In the genomic region with DNA sequence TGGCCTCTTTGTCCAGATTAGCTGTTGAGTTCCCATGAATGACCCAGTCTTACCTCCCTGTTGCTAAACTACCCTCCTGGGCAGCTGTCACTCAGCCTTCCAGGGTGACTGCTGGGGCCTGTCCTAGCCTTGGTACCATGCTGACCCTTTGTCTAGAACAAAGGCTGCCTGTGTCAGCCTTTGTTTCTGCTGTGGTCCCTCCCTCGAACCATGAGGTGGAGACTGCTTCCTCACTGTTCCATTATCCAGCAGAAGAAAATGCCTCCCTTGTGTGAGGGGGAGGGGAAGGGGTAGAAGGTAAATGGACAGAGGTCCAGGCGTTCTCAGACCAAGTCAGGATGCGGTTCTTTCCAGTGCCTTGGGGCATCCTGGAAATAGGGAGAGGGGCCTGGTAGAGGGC, we compare ENCODE assay signal across 12 mouse cellular contexts. TPM values are rescaled to one million over a fixed set of nuclear protein-coding genes. Genes with fewer than 3 reads are reported as not detected.
DNase-seq lines count a peak whose midpoint lies in the region; ATAC-seq and TF ChIP-seq lines count a peak whose summit lies in the region.
"Had no signal": no experiment of that assay in that cellular context is flagged by ENCODE, and none has a peak within 500 bp of the region (broad histone marks: within the 10 kb centered on the region; RNA-seq: fewer than 3 reads in every experiment).

No protein-coding gene starts in this region.

- peak overlapping the region; percentile 79 for H3K27ac ChIP-seq in heart, adult 2 months
- H3K27ac ChIP-seq in forebrain, embryonic 14.5 days (ENCODE audit: low read depth, low read length), result peak overlapping the region; percentile 33; the same call in 1 of the 2 replicates
- H3K27ac ChIP-seq in midbrain, embryonic 14.5 days (replicated peaks; ENCODE audit: low read depth, low read length), result no peak overlapping the region
- H3K27ac ChIP-seq: kidney, embryonic 15.5 days; limb, embryonic 12.5 days had no signal

- H3K4me2 ChIP-seq in forebrain, embryonic 14.5 days (ENCODE audit: low read length), result no peak overlapping the region
- no peak overlapping the region for H3K4me2 ChIP-seq in midbrain, embryonic 14.5 days (ENCODE audit: low read length)
- H3K4me2 ChIP-seq: kidney, embryonic 15.5 days; limb, embryonic 12.5 days had no signal

- 75% methylated on average over 3 of the region's 3 CpGs for WGBS in heart, adult 2 months
- WGBS in forebrain, embryonic 14.5 days, result 11% methylated on average over 3 of the region's 3 CpGs
- 11% methylated on average over 3 of the region's 3 CpGs for WGBS in midbrain, embryonic 14.5 days

- no peaks in the 10 kb centered on the region for H3K27me3 ChIP-seq in heart, adult 2 months (ENCODE audit: control insufficient read depth, insufficient read depth, low read length)
- no peaks in the 10 kb centered on the region for H3K27me3 ChIP-seq in forebrain, embryonic 14.5 days (replicated peaks; ENCODE audit: control insufficient read depth, insufficient read depth, low read length)
- no peaks in the 10 kb centered on the region for H3K27me3 ChIP-seq in midbrain, embryonic 14.5 days (ENCODE audit: control insufficient read depth, insufficient read depth, low read length)
- H3K27me3 ChIP-seq: kidney, embryonic 15.5 days; limb, embryonic 12.5 days had no signal

- intact Hi-C loops in heart, adult 2 months (cut with DNase I), result loop anchor here (2.0 to 5.0 kb wide), 2 partner anchors 39 to 115 kb away; a partner anchor contains a TSS

- no peak for DNase-seq in heart, adult 2 months
- DNase-seq in heart, adult 9 months (ENCODE audit: low spot score in 2 of 2), result no peak
- peak; percentile 78 for DNase-seq in R1 (ENCODE audit: low read depth, low spot score)
- DNase-seq in forebrain, embryonic 14.5 days (ENCODE audit: low spot score), result no peak
- no peak for DNase-seq in midbrain, embryonic 14.5 days
- no peak for DNase-seq in thymus, postnatal 4 days
- no peak for DNase-seq in cerebellum, adult 8-10 months
- no peak for DNase-seq in adrenal gland, adult 8-10 months
- DNase-seq: cerebellum, adult 9-10 months; heart, postnatal 10 days had no signal

- H3K9ac ChIP-seq in heart, adult 2 months (ENCODE audit: low read depth, low read length), result no peak overlapping the region
- H3K9ac ChIP-seq in forebrain, embryonic 14.5 days (ENCODE audit: low read length), result no peak overlapping the region
- H3K9ac ChIP-seq in midbrain, embryonic 14.5 days (replicated peaks; ENCODE audit: low read length), result no peak overlapping the region
- H3K9ac ChIP-seq: kidney, embryonic 15.5 days; limb, embryonic 12.5 days had no signal

- no peak for TF ChIP-seq CTCF in heart, adult 2 months (IDR thresholded peaks at IDR 0.05)

- TF ChIP-seq EP300 in heart, adult 2 months (IDR thresholded peaks at IDR 0.05; ENCODE audit: insufficient read depth, low read depth, low read length), result no peak

- no peak overlapping the region for H3K4me3 ChIP-seq in heart, adult 2 months
- no peak overlapping the region for H3K4me3 ChIP-seq in forebrain, embryonic 14.5 days (ENCODE audit: low read depth, low read length)
- H3K4me3 ChIP-seq in midbrain, embryonic 14.5 days (replicated peaks; ENCODE audit: low read depth, low read length), result no peak overlapping the region
- H3K4me3 ChIP-seq: kidney, embryonic 15.5 days; limb, embryonic 12.5 days had no signal

- no peaks in the 10 kb centered on the region for H3K9me3 ChIP-seq in forebrain, embryonic 14.5 days (replicated peaks; ENCODE audit: control insufficient read depth, low read length)
- H3K9me3 ChIP-seq in midbrain, embryonic 14.5 days (ENCODE audit: control insufficient read depth, low read length), result no peaks in the 10 kb centered on the region
- H3K9me3 ChIP-seq: kidney, embryonic 15.5 days; limb, embryonic 12.5 days had no signal

- H3K4me1 ChIP-seq in heart, adult 2 months (ENCODE audit: control insufficient read depth, insufficient read depth, low read length), result peaks cover 10% of the 10 kb centered on the region
- H3K4me1 ChIP-seq in forebrain, embryonic 14.5 days (ENCODE audit: control insufficient read depth, insufficient read depth, low read length), result peaks cover 6% of the 10 kb centered on the region; the same call in 1 of the 2 replicates
- 0 out of 2 replicates have a peak, but pooled peaks cover 7% of the 10 kb centered on the region for H3K4me1 ChIP-seq in midbrain, embryonic 14.5 days (ENCODE audit: control insufficient read depth, insufficient read depth, low read length)
- H3K4me1 ChIP-seq: kidney, embryonic 15.5 days; limb, embryonic 12.5 days had no signal

- peak; percentile 37; the same call in 1 of the 2 replicates for ATAC-seq in forebrain, embryonic 14.5 days
- ATAC-seq in midbrain, embryonic 14.5 days (ENCODE audit: low FRiP score, low TSS enrichment), result peak; percentile 42; the same call in 1 of the 2 replicates

- peaks cover 8% of the 10 kb centered on the region for H3K36me3 ChIP-seq in heart, adult 2 months (ENCODE audit: control insufficient read depth, insufficient read depth, low read length)
- peaks cover 6% of the 10 kb centered on the region; the same call in 1 of the 2 replicates for H3K36me3 ChIP-seq in forebrain, embryonic 14.5 days (ENCODE audit: control insufficient read depth, insufficient read depth, low read length)
- peaks cover 9% of the 10 kb centered on the region for H3K36me3 ChIP-seq in midbrain, embryonic 14.5 days (ENCODE audit: control insufficient read depth, insufficient read depth, low read length)
- H3K36me3 ChIP-seq: limb, embryonic 12.5 days had no signal

- H3K79me2 ChIP-seq in heart, adult 2 months (replicated peaks; ENCODE audit: control insufficient read depth, insufficient read depth, low read length), result no peaks in the 10 kb centered on the region

- no peak for TF ChIP-seq POLR2A in heart, adult 2 months (IDR thresholded peaks at IDR 0.05; ENCODE audit: insufficient read depth, low read depth, low read length)

RNA-seq across cellular contexts. Expression of a gene that starts 48.9 kb away (rescaled TPM):
- total RNA-seq in heart, adult 2 months (2021), result 10 to 100 TPM; 24.6 to 26.1 TPM
- 18.7 and 22.5 TPM in 2 replicates for polyA plus RNA-seq in heart, adult 2 months (2012; rRNA removed)
- polyA plus RNA-seq in forebrain, embryonic 14.5 days (2014; fragmentation: Nextera tagmentation; extraction: Ambion mirVana), result 35.0 and 36.0 TPM in 2 replicates
- polyA plus RNA-seq in midbrain, embryonic 14.5 days (2014; fragmentation: Nextera tagmentation; extraction: Ambion mirVana), result 29.7 and 30.1 TPM in 2 replicates
- total RNA-seq in adrenal gland, adult 8-10 months (2022), result 10 to 100 TPM; 37.2 to 42.8 (median 40.0) TPM
